17 mouse cellular contexts compared by ENCODE assay signal in the genomic region with DNA sequence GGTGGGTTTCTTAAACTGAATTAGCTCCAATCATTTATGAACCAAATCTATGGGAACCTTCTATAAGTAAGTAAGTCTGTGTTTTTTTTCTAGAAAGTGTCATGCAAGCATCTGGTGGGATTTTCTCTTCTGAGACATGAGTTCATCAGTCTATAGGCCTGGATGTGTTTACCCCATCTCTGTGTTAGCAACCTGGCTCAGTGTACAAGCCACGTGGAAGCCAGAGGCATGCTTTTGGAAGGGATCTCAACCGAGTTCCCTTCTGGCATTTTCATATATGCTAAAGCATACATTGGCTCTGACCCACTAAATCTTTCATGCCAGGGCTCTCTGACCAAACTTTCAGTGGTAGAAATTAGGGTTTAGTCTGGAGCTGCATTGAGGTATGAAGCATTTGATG. TPM values are rescaled to one million over a fixed set of nuclear protein-coding genes. Genes with fewer than 3 reads are reported as not detected.
"Had no signal": no experiment of that assay in that cellular context is flagged by ENCODE, and none has a peak within 500 bp of the region (broad histone marks: within the 10 kb centered on the region; RNA-seq: fewer than 3 reads in every experiment).

No protein-coding gene starts in this region.

- H3K4me1 ChIP-seq: limb, embryonic 12.5 days; lung, embryonic 15.5 days; midbrain, embryonic 10.5 days; neural tube, embryonic 15.5 days had no signal

- H3K9ac ChIP-seq: limb, embryonic 12.5 days; lung, embryonic 15.5 days; neural tube, embryonic 15.5 days had no signal

- H3K9me3 ChIP-seq: limb, embryonic 12.5 days; lung, embryonic 15.5 days; midbrain, embryonic 10.5 days; neural tube, embryonic 15.5 days had no signal

- H3K4me2 ChIP-seq: limb, embryonic 12.5 days; lung, embryonic 15.5 days; neural tube, embryonic 15.5 days had no signal

- H3K36me3 ChIP-seq: limb, embryonic 12.5 days; lung, embryonic 15.5 days; midbrain, embryonic 10.5 days; neural tube, embryonic 15.5 days had no signal

- H3K4me3 ChIP-seq: layer of hippocampus, adult 2 months; limb, embryonic 12.5 days; lung, embryonic 15.5 days; midbrain, embryonic 10.5 days; myocyte; neural tube, embryonic 15.5 days had no signal

- H3K27ac ChIP-seq: layer of hippocampus, adult 2 months; limb, embryonic 12.5 days; lung, embryonic 15.5 days; midbrain, embryonic 10.5 days; neural tube, embryonic 15.5 days had no signal

- DNase-seq: kidney, postnatal 10 days; kidney, postnatal 4 days; lung, postnatal 14 days; midbrain, embryonic 14.5 days; right cerebral cortex, adult 18-20 months; right cerebral cortex, postnatal 4 days; spleen, adult 18-20 months; thymus, adult 18-20 months; thymus, postnatal 14 days had no signal

- H3K27me3 ChIP-seq: lung, embryonic 15.5 days; neural tube, embryonic 15.5 days had no signal

RNA-seq across cellular contexts. Expression of a gene that starts 7.7 kb away (rescaled TPM):
- polyA plus RNA-seq: myocyte had no signal

RNA-seq across cellular contexts. Expression of a gene that starts 45.4 kb away (rescaled TPM):
- total RNA-seq: liver, adult 2 months; megakaryocyte, adult 5-6 weeks had no signal
- polyA plus RNA-seq: liver, adult 2 months had no signal
